Mouse (Mus musculus) gastrocnemius, postnatal 25 days (tissue): ENCODE measurements around the gene Mup12. TPM values are rescaled to one million over a fixed set of nuclear protein-coding genes. Genes with fewer than 3 reads are reported as not detected.
"Not testable (repeated sequence)": the region's sequence is repeated elsewhere in the genome, so short reads cannot be mapped to it uniquely, and the experiment has no call there.

Experiments used
- DNase-seq: peaks from one replicate; pipeline ENCODE4 v3.0.0; 2022
- long read RNA-seq, 2 experiments: library from polyadenylated mRNA; stranded (forward); transcript quantifications; one replicate each; pipeline ENCODE4 v2.0.0; 2021
- total RNA-seq, 2 experiments: library from RNA; stranded (reverse); gene quantifications; 1 replicate in 1 of 2; 2 replicates in 1 of 2; pipeline ENCODE4 v1.2.3; 2021

The Mup12 gene
- 1 to 10 TPM in 1 of 2 experiments, not detected in 1; 6.7 TPM for total RNA-seq
- long read RNA-seq, experiment 1: 0 reads
- long read RNA-seq, experiment 2: 0 reads

GRCm38 (mm10) chr4:60741226-60741625 lies at the start of gene Mup12:
Gene Mup12 (minus strand): TSS chr4:60741326.
- DNase-seq: not testable (repeated sequence)

Other genes starting within 250 kb of the Mup12 start
- not detected for gene Mup1, start 239.4 kb downstream of the Mup12 start, total RNA-seq
- gene Mup10, start 159.1 kb downstream of the Mup12 start, total RNA-seq: 1 to 10 TPM in 1 of 2 experiments, not detected in 1; 2.6 TPM
- gene Mup11, start 78.9 kb downstream of the Mup12 start, total RNA-seq: 1 to 10 TPM in 1 of 2 experiments, not detected in 1; 4.6 TPM
- 100 to 1,000 TPM in 1 of 2 experiments, not detected in 1; 189 TPM for gene Mup22, start 80.1 kb upstream of the Mup12 start, total RNA-seq